Mouse (Mus musculus) NIH3T3 (cell line): ENCODE measurements around the gene Zbtb44.
"Not testable (repeated sequence)": the region's sequence is repeated elsewhere in the genome, so short reads cannot be mapped to it uniquely, and the experiment has no call there.

Experiments used
- DNase-seq: peaks from one replicate; pipeline ENCODE4 v3.0.0-alpha.2; 2012; ENCODE audit warnings: low read depth

Gene Zbtb44

GRCm38 (mm10) chr9:31030532-31031413, at the start of gene Zbtb44:
Zbtb44 (plus strand) TSS chr9:31030644.
- peak; percentile 39 for DNase-seq

- DNase-seq = peak; percentile 46
Observed at GRCm38 (mm10) chr9:30985782-30986181, 44.7 kb upstream of the Zbtb44 start.

- DNase-seq = no peak
Observed at GRCm38 (mm10) chr9:30993106-30993505, 37.3 kb upstream of the Zbtb44 start.

GRCm38 (mm10) chr9:30996590-30997562, 33.6 kb upstream of the Zbtb44 start:
- DNase-seq = no peak

DNA sequence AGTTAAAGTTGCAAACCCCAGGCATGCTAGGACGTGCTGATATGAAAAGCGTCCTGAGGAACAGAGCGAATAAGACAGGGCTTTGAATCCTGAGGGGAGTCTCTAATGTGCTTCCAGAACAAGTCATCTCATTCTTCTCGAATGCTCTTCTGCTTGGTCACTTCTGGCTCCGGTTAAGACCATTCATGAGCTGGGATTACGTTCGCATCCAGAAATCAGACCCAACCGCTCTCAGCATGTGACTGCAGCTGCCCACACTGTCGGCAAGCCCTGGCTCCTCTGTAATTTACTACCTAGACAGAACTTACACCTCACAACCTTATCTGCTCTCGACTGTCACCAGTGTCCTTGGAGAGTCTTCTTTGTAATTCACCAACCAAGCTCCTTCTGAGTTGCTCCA, 29.8 kb upstream of the Zbtb44 start:
- DNase-seq = no peak

- DNase-seq = no peak
Observed at GRCm38 (mm10) chr9:31002528-31002927, 27.9 kb upstream of the Zbtb44 start.

DNA sequence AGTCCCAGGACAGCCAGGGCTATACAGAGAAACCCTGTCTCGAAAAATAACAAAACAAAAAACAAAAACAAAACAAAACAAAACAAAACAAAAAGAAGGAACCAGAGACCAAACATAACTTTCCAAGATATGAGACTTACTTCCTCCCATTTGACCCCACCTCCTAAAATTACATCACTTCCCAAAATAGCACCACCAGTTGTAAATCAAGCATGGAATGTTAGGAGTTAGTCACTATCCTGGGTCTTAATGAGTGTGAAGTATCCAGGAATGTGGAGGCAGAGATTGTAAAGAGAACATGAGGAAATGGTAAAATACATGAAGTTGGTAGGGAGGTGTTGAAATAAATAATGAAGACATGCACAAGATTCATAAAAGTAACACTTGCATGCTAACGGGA, 21.1 kb upstream of the Zbtb44 start:
- DNase-seq = peak; percentile 8

DNA sequence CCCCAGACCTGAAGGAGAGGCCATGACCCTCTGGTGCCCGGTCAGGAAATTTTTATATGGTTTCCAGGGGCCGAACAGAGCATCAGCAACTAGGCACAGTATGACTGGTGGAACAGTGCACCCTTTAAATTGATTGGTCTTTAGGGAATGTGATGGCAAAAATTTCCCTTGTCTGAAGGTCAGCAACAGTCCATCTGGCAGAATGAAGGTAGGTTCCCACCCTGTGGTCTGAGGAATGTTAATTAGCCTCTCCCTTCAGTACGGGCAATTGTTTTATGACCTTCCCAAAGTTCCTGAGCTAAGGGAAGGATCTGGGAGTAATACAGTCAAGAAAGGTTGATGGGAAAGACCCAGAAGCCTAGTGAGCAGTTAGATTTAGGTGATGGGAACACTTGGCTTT, 20.4 kb upstream of the Zbtb44 start:
- no peak for DNase-seq

- DNase-seq = no peak
Observed at GRCm38 (mm10) chr9:31010749-31011148, 19.7 kb upstream of the Zbtb44 start.

GRCm38 (mm10) chr9:31011533-31011932, 18.9 kb upstream of the Zbtb44 start:
- DNase-seq = peak; percentile 3

DNA sequence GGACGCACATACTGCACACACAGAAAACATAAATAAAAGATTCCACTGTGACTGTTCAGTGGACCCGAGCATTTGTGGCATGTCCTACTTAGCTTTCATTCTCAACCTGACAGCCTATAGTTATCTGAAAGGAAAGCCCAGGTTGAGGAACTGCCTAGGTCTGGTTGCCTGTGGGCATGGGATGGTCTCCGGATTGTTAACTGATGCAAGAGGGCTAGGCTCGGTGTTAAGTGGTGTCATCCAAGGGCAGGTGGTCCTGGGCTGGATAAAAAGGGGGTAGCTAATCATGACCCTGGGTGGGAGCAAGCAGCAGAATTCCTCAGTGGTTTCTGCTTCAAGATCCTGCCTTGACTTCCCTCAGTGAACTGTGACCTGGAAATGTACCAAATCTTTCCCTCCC, 17.8 kb upstream of the Zbtb44 start:
- DNase-seq = no peak

DNA sequence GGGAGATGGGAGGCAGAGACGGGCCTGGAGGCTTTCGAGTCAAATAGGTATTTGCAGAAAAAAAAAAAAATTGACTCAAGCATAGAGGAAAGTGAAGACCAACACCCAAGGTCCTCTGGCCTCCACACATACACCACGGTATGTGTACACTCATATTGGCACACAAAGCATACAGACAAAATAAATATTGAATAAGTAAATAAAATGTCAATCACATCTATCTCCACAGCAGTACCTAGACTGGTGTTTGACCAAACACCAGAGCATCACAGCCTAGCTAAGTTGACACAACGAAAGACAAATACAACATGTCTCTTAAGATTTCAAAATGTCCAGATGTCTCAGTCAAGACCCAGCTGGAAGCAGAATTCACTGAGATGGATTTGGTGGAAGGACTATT, 17.0 kb upstream of the Zbtb44 start:
- no peak for DNase-seq

GRCm38 (mm10) chr9:31017616-31018015, 12.8 kb upstream of the Zbtb44 start:
- DNase-seq = no peak

DNA sequence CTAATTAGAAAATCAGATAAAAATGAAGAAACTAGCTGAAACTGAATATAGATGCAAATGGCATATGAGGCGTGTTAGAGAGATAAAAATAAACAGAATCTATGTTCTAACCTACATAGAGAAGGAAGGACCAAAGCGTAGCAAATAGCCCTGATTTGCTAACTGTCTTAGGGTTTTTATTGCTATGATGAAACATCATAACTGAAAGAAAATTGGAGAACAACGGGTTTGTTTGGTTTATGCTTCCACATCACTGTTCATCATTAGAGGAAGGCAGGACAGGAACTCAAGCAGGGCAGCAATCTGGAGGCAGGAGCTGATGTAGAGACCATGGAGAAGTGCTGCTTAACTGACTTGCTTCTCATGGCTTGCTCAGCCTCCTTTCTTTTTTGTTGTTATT, 12.3 kb upstream of the Zbtb44 start:
- no peak for DNase-seq

GRCm38 (mm10) chr9:31018705-31019104, 11.7 kb upstream of the Zbtb44 start:
- no peak for DNase-seq

DNA sequence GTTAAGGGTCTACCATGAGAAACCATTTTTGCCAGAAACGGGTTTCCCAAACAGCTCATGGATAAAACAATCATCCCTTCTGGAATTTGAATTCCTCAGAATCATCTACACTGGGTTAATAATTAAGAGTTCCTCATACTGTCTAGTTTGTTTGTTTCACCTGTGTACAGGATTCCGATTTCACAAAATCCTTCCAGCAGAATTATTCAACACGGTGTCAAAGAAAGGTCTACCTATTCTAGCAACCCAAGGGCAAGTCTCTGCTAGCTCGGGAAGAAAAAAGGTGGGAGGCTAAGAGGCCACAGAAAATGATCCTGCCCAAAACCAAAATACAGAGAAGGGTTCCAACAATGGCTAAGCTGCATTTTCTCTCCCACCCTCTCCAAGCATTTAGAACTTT, 2.2 kb upstream of the Zbtb44 start:
- DNase-seq = no peak

DNA sequence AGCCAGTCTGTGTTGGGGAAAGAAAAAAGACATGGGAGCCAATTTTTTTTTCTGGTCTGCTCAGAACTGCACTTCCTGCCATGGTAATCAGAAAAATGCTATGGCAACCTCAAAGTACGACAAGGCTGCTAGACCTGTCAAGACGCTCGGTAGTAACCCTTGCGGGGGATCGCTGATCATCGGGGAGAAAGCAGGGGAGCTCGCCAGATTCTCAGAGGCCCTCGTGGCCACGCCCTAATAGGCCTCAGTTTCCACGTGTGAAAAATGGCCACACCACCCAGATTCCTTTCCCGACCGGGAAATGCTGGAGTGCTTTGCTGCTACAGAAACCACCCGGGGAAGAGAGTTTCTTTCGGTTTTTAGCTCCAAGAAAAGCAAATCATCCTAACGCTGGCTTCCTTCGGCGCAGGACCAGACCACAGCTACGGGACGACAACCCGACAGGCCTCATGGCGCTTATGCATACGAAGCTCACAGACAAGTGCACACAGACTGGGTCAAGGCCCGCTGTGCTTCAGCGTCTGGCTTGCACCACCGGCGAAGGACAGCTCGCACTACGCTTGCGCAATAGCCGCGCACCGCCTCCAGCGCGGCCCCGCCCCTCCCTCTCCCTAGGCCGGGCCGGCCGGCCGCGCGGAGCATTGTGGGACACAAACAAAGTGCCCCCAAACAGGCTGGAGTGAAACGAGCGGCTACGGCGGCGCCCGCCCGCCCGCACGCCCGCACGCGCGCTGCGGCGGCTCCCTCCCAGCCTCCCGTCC, 513 bp upstream of the Zbtb44 start:
- peak; percentile 96 for DNase-seq

DNA sequence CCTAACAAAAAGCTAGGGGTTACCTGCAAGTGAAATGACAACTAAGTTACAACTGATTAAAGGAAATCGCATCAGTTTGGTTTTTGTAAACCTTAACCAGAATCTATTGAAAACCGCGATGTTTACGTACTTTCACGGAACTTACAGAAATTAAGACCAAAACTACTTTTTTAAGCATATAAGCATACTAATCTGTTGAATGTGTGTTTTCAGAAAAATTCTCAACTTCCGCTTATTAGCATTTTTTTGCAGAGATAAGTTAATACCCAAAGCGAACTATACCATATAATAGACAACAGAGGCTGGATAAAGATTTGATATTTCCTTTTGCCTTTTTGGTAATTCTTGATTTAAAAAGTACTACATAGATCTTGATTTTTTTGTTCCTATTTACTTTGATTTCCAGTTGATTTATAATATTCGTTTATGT, 985 bp downstream of the Zbtb44 start:
- DNase-seq = no peak

- DNase-seq = no peak
Observed at GRCm38 (mm10) chr9:31032546-31032945, 2.1 kb downstream of the Zbtb44 start.

DNA sequence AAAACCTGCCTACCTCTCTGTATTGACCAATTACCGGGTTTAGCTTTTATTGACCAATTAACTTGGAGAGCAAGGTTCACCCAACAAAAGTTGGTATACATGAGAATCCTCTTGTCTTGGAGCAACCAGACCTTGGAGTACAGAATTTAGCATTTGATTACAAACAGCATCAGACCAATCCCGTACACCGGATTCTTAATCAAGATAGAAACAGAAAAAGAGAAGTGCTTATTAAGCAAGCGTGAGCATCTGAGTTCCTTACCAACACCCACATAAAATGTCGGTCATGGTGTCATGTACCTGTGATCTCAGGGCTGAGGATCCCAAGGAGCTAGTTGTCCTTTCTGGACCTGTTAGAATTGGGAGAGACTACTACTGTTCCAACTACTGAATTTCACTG, 19.8 kb downstream of the Zbtb44 start:
- no peak for DNase-seq

DNA sequence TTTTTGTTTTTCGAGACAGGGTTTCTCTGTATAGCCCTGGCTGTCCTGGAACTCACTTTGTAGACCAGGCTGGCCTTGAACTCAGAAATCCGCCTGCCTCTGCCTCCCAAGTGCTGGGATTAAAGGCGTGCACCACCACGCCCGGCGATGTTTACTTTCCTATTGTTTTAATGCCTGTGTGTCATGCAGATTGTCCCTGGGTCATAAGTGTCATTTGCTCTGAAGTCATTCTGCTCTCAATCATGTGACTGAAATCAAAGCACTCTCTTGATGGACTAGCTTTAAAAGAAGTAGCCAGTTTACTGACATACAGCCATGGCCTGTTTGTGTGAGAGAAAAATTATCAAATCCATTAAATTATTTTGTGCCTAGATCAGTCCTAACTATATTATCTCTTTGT, 21.1 kb downstream of the Zbtb44 start:
- not testable (repeated sequence) for DNase-seq

GRCm38 (mm10) chr9:31058723-31059122, 28.3 kb downstream of the Zbtb44 start:
- DNase-seq = no peak
